Mouse (Mus musculus) E14TG2a.4 (cell line): Measurements from ENCODE around the gene H2-T3.

Experiments
- CTCF ChIP-seq: conservative IDR thresholded peaks from 2 replicates; pipeline ENCODE4 v1.5.1; 2014; ENCODE audit warnings: low read length
- NANOG ChIP-seq: IDR thresholded peaks from 2 replicates; pipeline ENCODE4 v1.6.1; 2014; ENCODE audit warnings: borderline replicate concordance, low read length, mixed read lengths
- POU5F1 ChIP-seq: IDR thresholded peaks from 2 replicates; pipeline ENCODE4 v1.6.1; 2014; ENCODE audit warnings: low read length, borderline replicate concordance

DNA sequence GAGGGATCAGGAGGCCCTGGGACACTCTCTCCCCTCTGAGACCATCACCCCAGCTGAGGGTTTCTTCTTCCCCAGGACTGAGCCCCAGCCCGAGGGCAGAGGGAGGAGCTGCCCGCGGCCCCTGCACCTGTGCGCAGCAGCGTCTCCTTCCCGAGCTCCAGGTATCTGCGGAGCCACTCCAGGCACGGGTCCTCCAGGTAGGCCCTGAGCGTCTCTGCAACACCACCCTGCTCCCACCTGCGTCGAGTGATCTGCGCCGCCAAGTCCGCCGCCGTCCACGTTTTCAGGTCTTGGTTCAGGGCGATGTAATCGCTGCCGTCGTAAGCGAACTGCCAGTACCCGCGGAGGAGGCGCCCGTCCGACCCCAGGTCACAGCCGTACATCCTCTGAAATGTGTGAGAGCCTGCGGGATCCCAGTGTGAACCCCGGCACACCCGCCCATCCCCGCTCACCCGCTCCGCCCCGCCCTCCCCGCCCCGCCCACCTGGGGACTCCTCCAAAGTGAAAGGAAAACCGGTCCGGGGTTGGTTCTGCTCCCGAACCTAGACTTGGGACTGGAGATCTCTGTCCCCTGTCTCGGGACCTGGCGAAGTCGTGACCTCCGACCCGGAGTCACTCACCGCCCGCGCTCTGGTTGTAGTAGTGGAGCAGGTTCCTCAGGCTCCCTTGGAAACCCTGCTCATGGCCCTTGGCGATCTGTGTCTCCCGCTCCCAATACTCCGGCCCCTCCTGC, 22.6 kb downstream of the H2-T3 start:
- no peak for TF ChIP-seq CTCF
- TF ChIP-seq POU5F1, result no peak
- no peak for TF ChIP-seq NANOG
